Mouse (Mus musculus) forebrain, embryonic 10.5 days (tissue): ENCODE data around the gene Zfp189. TPM values are rescaled to one million over a fixed set of nuclear protein-coding genes. Genes with fewer than 3 reads are reported as not detected.
A peak's percentile ranks its signal among the peaks of the same experiment; 100 is the strongest.
"Not testable (repeated sequence)": the region's sequence is repeated elsewhere in the genome, so short reads cannot be mapped to it uniquely, and the experiment has no call there.

Experiments used
- DNase-seq: peaks from one replicate; pipeline ENCODE4 v3.0.0-alpha.2; 2017; ENCODE audit warnings: low spot score; ENCODE audit errors: extremely low spot score
- H3K27ac ChIP-seq: fragments of 300-500 bp; sonication (generic); 2 replicates; pipeline ENCODE4 v1.5.1; 2016; ENCODE audit warnings: mild to moderate bottlenecking
- H3K27me3 ChIP-seq: fragments of 300-500 bp; sonication (generic); 2 replicates; pipeline ENCODE4 v1.6.1; 2016; ENCODE audit warnings: mild to moderate bottlenecking; ENCODE audit not compliant: poor library complexity, severe bottlenecking
- H3K36me3 ChIP-seq: fragments of 300-500 bp; sonication (generic); replicated peaks from 2 replicates; pipeline ENCODE4 v1.6.1; 2016; ENCODE audit warnings: mild to moderate bottlenecking, moderate library complexity
- H3K4me1 ChIP-seq: fragments of 300-500 bp; sonication (generic); 2 replicates; pipeline ENCODE4 v1.6.1; 2016
- H3K4me3 ChIP-seq: fragments of 300-500 bp; sonication (generic); 2 replicates; pipeline ENCODE4 v1.5.1; 2016; ENCODE audit warnings: mild to moderate bottlenecking, moderate library complexity
- H3K9me3 ChIP-seq: fragments of 300-500 bp; sonication (generic); 2 replicates; pipeline ENCODE4 v1.6.1; 2016; ENCODE audit warnings: mild to moderate bottlenecking, moderate library complexity
- WGBS: fragments of 180-500 bp; shearing (Covaris S2); methylation state at CpG from one replicate; pipeline ENCODE4 v1.1.7; 2016; 5-methylcytosine and 5-hydroxymethylcytosine counted together
- polyA plus RNA-seq: library from polyadenylated mRNA; unstranded; fragments of >200 nt; fragmentation: Nextera tagmentation; extraction: Ambion mirVana; gene quantifications from 2 replicates; pipeline ENCODE4 v1.2.1, GENCODE M21; 2016

The Zfp189 gene
- polyA plus RNA-seq, 1 experiment from 2014 or later = 9.8 TPM

DNA sequence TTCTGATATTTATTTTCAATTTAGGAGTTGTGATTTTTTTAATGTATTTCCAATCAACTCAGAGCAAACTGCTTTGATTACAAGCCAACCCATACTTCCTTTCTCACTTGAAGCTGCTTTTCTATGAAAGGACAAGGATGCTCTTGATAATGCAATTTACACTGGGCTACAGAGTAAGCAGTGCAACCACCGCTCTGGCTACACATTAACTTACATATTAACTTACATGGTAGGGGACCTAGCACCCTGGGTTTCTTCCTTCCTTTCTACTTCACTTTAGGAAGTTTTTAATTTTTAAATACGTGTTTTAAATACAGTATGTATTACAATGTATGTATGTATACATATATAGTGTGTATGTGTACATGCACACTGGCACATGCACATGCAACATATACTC, 11.8 kb upstream of the Zfp189 start:
- H3K36me3 ChIP-seq = peaks cover 24% of the 10 kb centered on the region
- H3K4me1 ChIP-seq = no peaks in the 10 kb centered on the region
- 90% methylated on average over 2 of the region's 2 CpGs for whole genome bisulfite sequencing
- no peaks in the 10 kb centered on the region for H3K9me3 ChIP-seq
- no peak overlapping the region for H3K27ac ChIP-seq
- no peak overlapping the region for H3K4me3 ChIP-seq
- no peak for DNase-seq
- H3K27me3 ChIP-seq = no peaks in the 10 kb centered on the region

DNA sequence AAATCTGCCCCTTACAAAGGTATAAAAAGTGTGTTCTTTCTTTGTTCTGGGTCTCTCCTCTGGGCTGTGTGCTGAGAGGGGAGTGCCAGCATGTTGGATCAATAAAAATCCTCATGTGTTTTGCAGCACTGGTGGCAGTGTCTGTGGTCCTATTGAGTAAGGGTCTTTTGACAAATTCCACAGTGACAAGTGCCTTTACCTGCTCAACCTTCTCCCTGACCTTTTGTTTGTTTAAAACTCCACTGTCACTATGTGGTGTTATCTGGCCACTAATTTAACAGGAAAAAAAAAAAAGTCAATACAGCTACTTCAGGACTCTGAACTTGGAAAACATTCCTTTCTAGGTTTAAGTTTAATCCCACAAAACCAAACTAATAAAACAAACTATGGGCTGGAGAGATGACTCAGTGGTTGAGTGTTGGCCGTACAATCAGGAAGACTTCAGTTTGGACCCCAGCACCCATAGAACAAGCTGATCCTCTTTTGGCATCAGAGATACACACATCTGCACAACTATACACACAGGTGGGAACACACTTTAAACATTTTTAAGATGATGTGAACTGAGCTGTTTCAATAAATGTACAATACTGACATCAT, 10.6 kb upstream of the Zfp189 start:
- not testable (repeated sequence) for H3K4me1 ChIP-seq, H3K9me3 ChIP-seq, H3K27ac ChIP-seq, H3K27me3 ChIP-seq, DNase-seq, H3K4me3 ChIP-seq
- WGBS = 96% methylated on average over 1 of the region's 1 CpGs
- H3K36me3 ChIP-seq = peaks cover 32% of the 10 kb centered on the region

- Histone ChIP-seq H3K9me3 (no peaks in the 10 kb centered on the region), H3K27me3 (no peaks in the 10 kb centered on the region), H3K4me1 (no peaks in the 10 kb centered on the region; the same call in 1 of the 2 replicates), H3K36me3 (peaks cover 40% of the 10 kb centered on the region), H3K4me3 (no peak overlapping the region), H3K27ac (no peak overlapping the region)
- no peak for DNase-seq
- 76% methylated on average over 4 of the region's 4 CpGs for WGBS
These were observed 8.3 kb upstream of the Zfp189 start for GRCm38 (mm10) chr4:49512636-49513035.

GRCm38 (mm10) chr4:49514441-49514840, 6.5 kb upstream of the Zfp189 start:
- Histone ChIP-seq H3K36me3 (peaks cover 51% of the 10 kb centered on the region), H3K4me3 (no peak overlapping the region), H3K27me3 (no peaks in the 10 kb centered on the region), H3K4me1 (peaks cover 1% of the 10 kb centered on the region), H3K27ac (no peak overlapping the region), H3K9me3 (no peaks in the 10 kb centered on the region)
- WGBS = 98% methylated on average over 6 of the region's 6 CpGs
- no peak for DNase-seq

- peak overlapping the region; percentile 74 for H3K4me3 ChIP-seq
These were observed 1.5 kb upstream of the Zfp189 start for GRCm38 (mm10) chr4:49519476-49519875.

DNA sequence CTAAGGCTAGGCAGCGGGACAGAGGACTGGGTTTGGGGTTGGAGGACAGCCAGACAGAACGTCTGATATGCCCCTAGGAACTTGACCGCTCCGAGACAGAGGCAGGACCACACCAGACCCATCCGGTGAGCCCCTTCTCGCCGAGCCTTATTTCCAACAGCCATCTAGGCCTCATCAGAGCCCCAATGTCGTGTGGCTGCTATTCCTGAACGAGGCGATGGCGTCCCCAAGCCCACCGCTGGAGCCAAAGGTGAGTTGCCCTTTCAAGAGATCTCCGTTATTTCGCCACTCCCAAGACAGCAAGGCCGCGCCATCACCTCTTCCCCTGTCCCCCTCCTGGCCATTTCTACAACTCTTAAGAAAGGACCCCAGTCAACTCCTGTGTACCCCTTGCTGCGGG, 370 bp downstream of the Zfp189 start:
- no peak for DNase-seq
- peak overlapping the region; percentile 74 for H3K4me3 ChIP-seq
- H3K36me3 ChIP-seq = peaks cover 55% of the 10 kb centered on the region
- no peaks in the 10 kb centered on the region for H3K9me3 ChIP-seq
- H3K27me3 ChIP-seq = no peaks in the 10 kb centered on the region
- peak overlapping the region; percentile 89 for H3K27ac ChIP-seq
- WGBS = under 1% methylated on average over 17 of the region's 17 CpGs
- H3K4me1 ChIP-seq = peaks cover 22% of the 10 kb centered on the region

More at GRCm38 (mm10) chr4:49519476-49519875, 1.5 kb upstream of the Zfp189 start:
- Histone ChIP-seq H3K9me3 (no peaks in the 10 kb centered on the region), H3K27ac (no peak overlapping the region), H3K27me3 (no peaks in the 10 kb centered on the region), H3K36me3 (peaks cover 45% of the 10 kb centered on the region), H3K4me1 (peaks cover 22% of the 10 kb centered on the region)
- WGBS = 85% methylated on average over 5 of the region's 5 CpGs
- no peak for DNase-seq

DNA sequence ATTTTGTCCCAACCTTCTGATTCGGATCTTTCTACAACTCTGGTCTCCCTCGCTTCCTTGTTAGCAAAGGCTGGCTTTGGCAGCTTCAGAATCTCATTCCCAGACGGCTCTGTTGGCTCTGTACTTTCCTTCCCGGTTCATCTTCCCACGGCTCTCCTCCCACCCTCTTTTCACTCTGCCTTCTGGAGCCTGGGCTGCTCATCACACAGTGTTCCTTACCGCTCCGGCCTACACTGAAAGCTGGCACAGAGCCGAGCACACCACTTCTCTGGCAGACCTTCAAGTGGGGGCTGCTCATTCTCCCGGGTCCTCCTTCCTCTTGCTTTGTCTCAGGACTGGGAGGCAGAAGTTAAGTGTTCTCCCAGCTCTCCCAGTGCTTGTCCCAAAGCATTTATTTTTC, 1.6 kb downstream of the Zfp189 start:
- Histone ChIP-seq H3K4me3 (no peak overlapping the region), H3K36me3 (peaks cover 56% of the 10 kb centered on the region), H3K27ac (no peak overlapping the region), H3K27me3 (no peaks in the 10 kb centered on the region), H3K4me1 (peaks cover 22% of the 10 kb centered on the region), H3K9me3 (no peaks in the 10 kb centered on the region)
- WGBS = 91% methylated on average over 9 of the region's 9 CpGs
- no peak for DNase-seq

- peaks cover 27% of the 10 kb centered on the region for H3K36me3 ChIP-seq
- DNase-seq = no peak
- H3K4me1 ChIP-seq = no peaks in the 10 kb centered on the region
- WGBS = 89% methylated on average over 3 of the region's 3 CpGs
- H3K27ac ChIP-seq = no peak overlapping the region
- peaks cover 8% of the 10 kb centered on the region for H3K9me3 ChIP-seq
- no peak overlapping the region for H3K4me3 ChIP-seq
- no peaks in the 10 kb centered on the region for H3K27me3 ChIP-seq
These were observed 14.1 kb downstream of the Zfp189 start for GRCm38 (mm10) chr4:49535036-49535435.

DNA sequence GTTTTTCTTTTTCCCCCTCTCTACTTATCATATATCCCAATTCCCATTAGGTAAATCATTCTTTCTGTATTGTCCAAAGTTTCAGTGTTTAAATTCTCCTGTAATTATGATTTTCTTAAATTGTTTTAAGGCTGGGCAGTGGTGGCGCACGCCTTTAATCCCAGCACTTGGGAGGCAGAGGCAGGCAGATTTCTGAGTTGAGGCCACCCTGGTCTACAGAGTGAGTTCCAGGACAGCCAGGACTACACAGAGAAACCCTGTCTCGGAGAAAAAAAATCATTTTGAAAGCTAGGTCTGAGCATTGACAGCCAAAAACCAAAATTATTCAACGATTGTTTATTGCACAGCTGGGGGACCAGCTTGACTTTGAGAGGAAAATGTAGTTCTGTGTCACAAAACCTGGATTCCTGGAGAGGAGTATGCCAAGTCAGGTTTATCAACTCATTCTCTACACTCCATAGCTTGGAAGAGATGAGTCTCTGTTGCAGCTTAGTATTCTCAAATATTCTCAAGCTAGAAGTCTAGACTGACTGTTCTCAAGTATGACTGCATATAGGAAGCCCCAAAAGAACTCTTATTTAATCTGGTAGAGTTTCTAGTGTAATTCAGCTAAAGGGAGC, 14.8 kb downstream of the Zfp189 start:
- 94% methylated on average over 4 of the region's 4 CpGs for WGBS
- H3K36me3 ChIP-seq = peaks cover 19% of the 10 kb centered on the region
- H3K4me3 ChIP-seq = no peak overlapping the region
- no peak for DNase-seq
- H3K4me1 ChIP-seq = no peaks in the 10 kb centered on the region
- H3K9me3 ChIP-seq = peaks cover under 1% of the 10 kb centered on the region; the same call in 1 of the 2 replicates
- H3K27ac ChIP-seq = no peak overlapping the region
- H3K27me3 ChIP-seq = no peaks in the 10 kb centered on the region

DNA sequence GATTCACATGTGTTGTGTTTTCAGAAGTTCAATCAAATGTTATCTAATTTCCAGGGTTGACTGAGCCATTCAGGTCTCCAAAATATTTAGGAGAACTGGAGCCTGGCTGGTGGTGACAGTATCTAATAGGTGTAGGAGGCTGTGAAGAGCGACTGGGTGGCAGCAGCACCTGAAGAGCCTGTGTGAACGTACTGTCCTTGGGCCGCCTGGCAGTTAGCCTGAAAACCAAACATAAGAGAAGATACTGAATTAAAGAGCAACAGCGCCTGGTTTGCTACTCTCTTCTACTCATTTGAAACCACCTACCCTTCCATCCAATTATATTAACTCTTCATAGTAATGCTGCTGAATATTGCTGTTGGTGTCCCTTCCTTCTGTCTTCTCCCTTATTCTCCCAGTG, 15.7 kb downstream of the Zfp189 start:
- no peaks in the 10 kb centered on the region for H3K4me1 ChIP-seq
- H3K27me3 ChIP-seq = no peaks in the 10 kb centered on the region
- 95% methylated on average over 4 of the region's 4 CpGs for WGBS

DNA sequence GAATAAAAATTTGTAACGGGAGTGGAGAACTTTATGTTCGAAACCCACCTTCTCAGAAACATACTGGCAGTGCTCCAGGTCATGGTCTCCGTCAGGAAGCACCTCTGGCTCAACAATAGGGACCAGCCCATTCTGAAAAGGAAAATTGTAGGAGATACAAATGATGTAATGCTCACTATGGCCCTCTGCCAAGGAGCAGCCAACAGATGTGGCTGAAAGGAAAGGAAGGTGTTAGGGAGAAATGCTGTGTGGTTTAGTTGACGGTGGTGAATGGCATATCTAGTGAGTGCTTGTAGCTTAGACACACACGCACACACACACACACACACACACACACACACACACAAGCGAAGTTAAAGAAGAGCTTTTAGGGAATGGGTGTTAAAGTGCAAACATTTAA, 18.7 kb downstream of the Zfp189 start:
- H3K9me3 ChIP-seq = no peaks in the 10 kb centered on the region
- no peak overlapping the region for H3K4me3 ChIP-seq
- H3K27ac ChIP-seq = no peak overlapping the region
- H3K27me3 ChIP-seq = no peaks in the 10 kb centered on the region
- WGBS = 88% methylated on average over 6 of the region's 6 CpGs
- H3K4me1 ChIP-seq = no peaks in the 10 kb centered on the region
- no peak for DNase-seq
- H3K36me3 ChIP-seq = no peaks in the 10 kb centered on the region

More for the DNA sequence above, 15.7 kb downstream of the Zfp189 start:
- H3K4me3 ChIP-seq = no peak overlapping the region
- H3K9me3 ChIP-seq = no peaks in the 10 kb centered on the region
- H3K36me3 ChIP-seq = peaks cover 13% of the 10 kb centered on the region
- DNase-seq = no peak
- H3K27ac ChIP-seq = no peak overlapping the region

- WGBS = 85% methylated on average over 3 of the region's 3 CpGs
- H3K36me3 ChIP-seq = no peaks in the 10 kb centered on the region
- no peak overlapping the region for H3K4me3 ChIP-seq
- DNase-seq = no peak
- H3K27me3 ChIP-seq = no peaks in the 10 kb centered on the region
- no peaks in the 10 kb centered on the region for H3K9me3 ChIP-seq
- H3K4me1 ChIP-seq = no peaks in the 10 kb centered on the region
- H3K27ac ChIP-seq = no peak overlapping the region
These were observed 20.0 kb downstream of the Zfp189 start for GRCm38 (mm10) chr4:49540966-49541365.

- Histone ChIP-seq H3K9me3 (no peaks in the 10 kb centered on the region), H3K27ac (no peak overlapping the region), H3K4me1 (no peaks in the 10 kb centered on the region), H3K4me3 (no peak overlapping the region), H3K27me3 (no peaks in the 10 kb centered on the region), H3K36me3 (no peaks in the 10 kb centered on the region)
- 90% methylated on average over 2 of the region's 2 CpGs for WGBS
- DNase-seq = no peak
These were observed 25.1 kb downstream of the Zfp189 start for GRCm38 (mm10) chr4:49546026-49546425.
